Mouse (Mus musculus): ENCODE measurements around the gene Cbln3. TPM values are rescaled to one million over a fixed set of nuclear protein-coding genes. Genes with fewer than 3 reads are reported as not detected.

Gene Cbln3
- polyA plus RNA-seq, 1 experiment from 2014 or later = 0.05 TPM

- WGBS = 69% methylated on average over 5 of the region's 5 CpGs
- ATAC-seq (ENCODE audit: low FRiP score) = no peak
- Histone ChIP-seq H3K4me1 (peaks cover 6% of the 10 kb centered on the region; the same call in 1 of the 2 replicates), H3K9ac (no peak overlapping the region), H3K9me3 (replicated peaks) (no peaks in the 10 kb centered on the region), H3K27me3 (no peaks in the 10 kb centered on the region), H3K36me3 (0 out of 2 replicates have a peak, but pooled peaks cover 7% of the 10 kb centered on the region), H3K27ac (no peak overlapping the region), H3K4me3 (no peak overlapping the region), H3K4me2 (replicated peaks) (no peak overlapping the region)
These were observed 49.2 kb downstream of the Cbln3 start for GRCm38 (mm10) chr14:55834808-55835533.

DNA sequence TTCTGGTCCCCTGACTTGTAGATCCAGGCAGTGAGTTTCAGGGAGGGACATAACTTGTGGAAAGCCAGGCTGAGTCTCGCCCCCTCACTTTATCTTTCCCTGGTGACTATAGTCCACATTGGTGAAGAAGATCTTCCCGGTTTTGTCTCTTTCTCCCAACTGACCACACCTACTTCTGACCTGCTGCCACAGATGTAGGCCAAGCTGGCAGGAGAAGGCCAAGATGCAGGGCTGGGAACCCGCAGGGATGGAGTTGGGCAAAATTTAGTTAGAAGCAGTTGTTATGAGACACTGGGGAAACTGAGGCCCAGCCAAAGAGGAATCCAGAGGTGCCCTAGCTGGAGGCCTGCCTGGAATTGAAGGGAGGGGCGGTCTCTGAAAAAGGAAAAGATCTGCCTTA is 51.1 kb downstream of the Cbln3 start:
- H3K36me3 ChIP-seq = 0 out of 2 replicates have a peak, but pooled peaks cover 7% of the 10 kb centered on the region
- 83% methylated on average over 4 of the region's 4 CpGs for WGBS
- no peak overlapping the region for H3K4me2 ChIP-seq (replicated peaks)
- H3K27ac ChIP-seq = no peak overlapping the region
- no peak overlapping the region for H3K9ac ChIP-seq
- no peak overlapping the region for H3K4me3 ChIP-seq
- peaks cover 14% of the 10 kb centered on the region for H3K4me1 ChIP-seq
- H3K27me3 ChIP-seq = no peaks in the 10 kb centered on the region
- no peaks in the 10 kb centered on the region for H3K9me3 ChIP-seq (replicated peaks)
- ATAC-seq (ENCODE audit: low FRiP score) = no peak

DNA sequence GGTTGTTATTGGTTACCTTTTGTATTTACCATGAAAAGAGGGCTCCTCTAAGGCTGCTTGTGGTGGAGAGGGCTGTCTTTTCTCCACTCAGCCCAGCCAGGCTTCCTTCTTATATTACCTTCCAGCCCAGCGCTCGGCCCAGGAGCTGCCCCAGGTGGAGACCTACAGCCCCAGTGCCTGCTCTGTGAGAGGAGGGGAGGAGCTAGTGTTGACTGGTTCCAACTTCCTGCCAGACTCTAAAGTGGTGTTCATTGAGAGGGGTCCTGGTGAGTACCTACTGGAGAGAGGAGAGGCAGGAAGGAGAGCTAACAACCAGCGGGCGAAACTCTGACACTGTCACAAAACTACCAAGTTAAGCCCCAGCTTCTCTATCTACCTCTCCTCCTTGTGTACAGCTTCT is 53.9 kb downstream of the Cbln3 start:
- ATAC-seq (ENCODE audit: low FRiP score) = no peak
- WGBS = 77% methylated on average over 4 of the region's 4 CpGs
- Histone ChIP-seq H3K4me3 (no peak overlapping the region), H3K9ac (no peak overlapping the region), H3K36me3 (0 out of 2 replicates have a peak, but pooled peaks cover 7% of the 10 kb centered on the region), H3K9me3 (replicated peaks) (no peaks in the 10 kb centered on the region), H3K27ac (no peak overlapping the region), H3K27me3 (peaks cover 12% of the 10 kb centered on the region), H3K4me2 (replicated peaks) (no peak overlapping the region), H3K4me1 (peaks cover 31% of the 10 kb centered on the region)

DNA sequence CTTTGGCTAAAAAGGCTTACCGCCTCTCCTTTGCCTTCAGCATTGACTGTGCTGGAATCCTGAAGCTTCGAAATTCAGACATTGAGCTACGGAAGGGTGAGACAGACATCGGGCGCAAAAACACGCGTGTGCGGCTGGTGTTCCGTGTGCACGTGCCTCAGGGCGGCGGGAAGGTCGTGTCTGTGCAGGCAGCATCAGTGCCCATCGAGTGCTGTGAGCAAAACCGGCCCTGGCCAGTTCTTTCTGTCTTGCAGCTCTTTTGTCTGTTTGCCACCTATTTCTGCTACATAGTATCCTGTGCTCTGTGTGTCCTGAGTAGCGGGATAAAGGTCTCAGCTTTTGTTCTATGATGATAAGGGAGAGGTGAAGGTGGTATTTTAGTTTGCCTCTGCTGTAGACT is 54.3 kb downstream of the Cbln3 start:
- H3K9me3 ChIP-seq (replicated peaks) = no peaks in the 10 kb centered on the region
- H3K4me3 ChIP-seq = no peak overlapping the region
- no peak overlapping the region for H3K9ac ChIP-seq
- H3K36me3 ChIP-seq = 0 out of 2 replicates have a peak, but pooled peaks cover 7% of the 10 kb centered on the region
- peaks cover 16% of the 10 kb centered on the region for H3K27me3 ChIP-seq
- H3K4me1 ChIP-seq = peaks cover 36% of the 10 kb centered on the region
- no peak for ATAC-seq (ENCODE audit: low FRiP score)
- 94% methylated on average over 16 of the region's 16 CpGs for WGBS
- H3K27ac ChIP-seq = no peak overlapping the region
- H3K4me2 ChIP-seq (replicated peaks) = no peak overlapping the region

Other genes starting within 250 kb of the Cbln3 start
- 79.0 and 91.0 TPM in 2 replicates for gene Ipo4, start 248.4 kb downstream of the Cbln3 start, polyA plus RNA-seq (2016; fragmentation: Nextera tagmentation; extraction: Ambion mirVana)
- 2.4 and 3.2 TPM in 2 replicates for gene Gm49378, start 246.5 kb downstream of the Cbln3 start, polyA plus RNA-seq (2016; fragmentation: Nextera tagmentation; extraction: Ambion mirVana)
- 69.4 and 69.8 TPM in 2 replicates for gene Tm9sf1, start 240.6 kb downstream of the Cbln3 start, polyA plus RNA-seq (2016; fragmentation: Nextera tagmentation; extraction: Ambion mirVana)
- 0.50 and 0.52 TPM in 2 replicates for gene Tssk4, start 234.2 kb downstream of the Cbln3 start, polyA plus RNA-seq (2016; fragmentation: Nextera tagmentation; extraction: Ambion mirVana)
- 63.7 and 65.4 TPM in 2 replicates for gene Mdp1, start 223.9 kb downstream of the Cbln3 start, polyA plus RNA-seq (2016; fragmentation: Nextera tagmentation; extraction: Ambion mirVana)
- 57.0 and 58.2 TPM in 2 replicates for gene Gmpr2, start 212.5 kb downstream of the Cbln3 start, polyA plus RNA-seq (2016; fragmentation: Nextera tagmentation; extraction: Ambion mirVana)
- 506 and 544 TPM in 2 replicates for gene Nedd8, start 212.3 kb downstream of the Cbln3 start, polyA plus RNA-seq (2016; fragmentation: Nextera tagmentation; extraction: Ambion mirVana)
- 42.8 and 43.1 TPM in 2 replicates for gene Tinf2, start 202.6 kb downstream of the Cbln3 start, polyA plus RNA-seq (2016; fragmentation: Nextera tagmentation; extraction: Ambion mirVana)
- 0.48 and 0.90 TPM in 2 replicates for gene Tgm1, start 170.5 kb downstream of the Cbln3 start, polyA plus RNA-seq (2016; fragmentation: Nextera tagmentation; extraction: Ambion mirVana)
- gene Rabggta, start 162.1 kb downstream of the Cbln3 start, polyA plus RNA-seq (2016; fragmentation: Nextera tagmentation; extraction: Ambion mirVana) = 36.6 and 38.1 TPM in 2 replicates
- 73.2 and 75.0 TPM in 2 replicates for gene Dhrs1, start 138.7 kb downstream of the Cbln3 start, polyA plus RNA-seq (2016; fragmentation: Nextera tagmentation; extraction: Ambion mirVana)
- 42.0 and 47.5 TPM in 2 replicates for gene Nop9, start 138.7 kb downstream of the Cbln3 start, polyA plus RNA-seq (2016; fragmentation: Nextera tagmentation; extraction: Ambion mirVana)
- gene Cideb, start 125.9 kb downstream of the Cbln3 start, polyA plus RNA-seq (2016; fragmentation: Nextera tagmentation; extraction: Ambion mirVana) = 0.36 and 0.56 TPM in 2 replicates
- 0.36 and 0.57 TPM in 2 replicates for gene Ltb4r2, start 123.0 kb downstream of the Cbln3 start, polyA plus RNA-seq (2016; fragmentation: Nextera tagmentation; extraction: Ambion mirVana)
- gene Ltb4r1, start 118.4 kb downstream of the Cbln3 start, polyA plus RNA-seq (2016; fragmentation: Nextera tagmentation; extraction: Ambion mirVana) = 0.72 TPM in 1 of 2 replicates, not detected in the other
- 15.7 and 19.5 TPM in 2 replicates for gene Adcy4, start 100.3 kb downstream of the Cbln3 start, polyA plus RNA-seq (2016; fragmentation: Nextera tagmentation; extraction: Ambion mirVana)
- gene Ripk3, start 95.5 kb downstream of the Cbln3 start, polyA plus RNA-seq (2016; fragmentation: Nextera tagmentation; extraction: Ambion mirVana) = 10.8 and 13.5 TPM in 2 replicates
- 42.4 and 45.2 TPM in 2 replicates for gene Nfatc4, start 61.2 kb downstream of the Cbln3 start, polyA plus RNA-seq (2016; fragmentation: Nextera tagmentation; extraction: Ambion mirVana)
- 30.4 and 35.8 TPM in 2 replicates for gene Nynrin, start 30.4 kb downstream of the Cbln3 start, polyA plus RNA-seq (2016; fragmentation: Nextera tagmentation; extraction: Ambion mirVana)
- gene Khnyn, start 555 bp upstream of the Cbln3 start, polyA plus RNA-seq (2016; fragmentation: Nextera tagmentation; extraction: Ambion mirVana) = 22.4 and 23.5 TPM in 2 replicates
- gene Sdr39u1, start 15.9 kb upstream of the Cbln3 start, polyA plus RNA-seq (2016; fragmentation: Nextera tagmentation; extraction: Ambion mirVana) = 63.5 and 68.3 TPM in 2 replicates
- not detected in 2 replicates for gene Cma1, start 60.3 kb upstream of the Cbln3 start, polyA plus RNA-seq (2016; fragmentation: Nextera tagmentation; extraction: Ambion mirVana)
- gene Cma2, start 66.6 kb upstream of the Cbln3 start, polyA plus RNA-seq (2016; fragmentation: Nextera tagmentation; extraction: Ambion mirVana) = not detected in 2 replicates
- not detected in 2 replicates for gene Mcpt1, start 133.6 kb upstream of the Cbln3 start, polyA plus RNA-seq (2016; fragmentation: Nextera tagmentation; extraction: Ambion mirVana)
- not detected in 2 replicates for gene Mcpt9, start 146.1 kb upstream of the Cbln3 start, polyA plus RNA-seq (2016; fragmentation: Nextera tagmentation; extraction: Ambion mirVana)
- not detected in 2 replicates for gene Mcpt2, start 157.6 kb upstream of the Cbln3 start, polyA plus RNA-seq (2016; fragmentation: Nextera tagmentation; extraction: Ambion mirVana)
- not detected in 2 replicates for gene Mcpt4, start 177.9 kb upstream of the Cbln3 start, polyA plus RNA-seq (2016; fragmentation: Nextera tagmentation; extraction: Ambion mirVana)
- not detected in 2 replicates for gene Mcpt8, start 200.9 kb upstream of the Cbln3 start, polyA plus RNA-seq (2016; fragmentation: Nextera tagmentation; extraction: Ambion mirVana)
- not detected in 2 replicates for gene Ctsg, start 218.2 kb upstream of the Cbln3 start, polyA plus RNA-seq (2016; fragmentation: Nextera tagmentation; extraction: Ambion mirVana)
- not detected in 2 replicates for gene Gzme, start 236.2 kb upstream of the Cbln3 start, polyA plus RNA-seq (2016; fragmentation: Nextera tagmentation; extraction: Ambion mirVana)
- not detected in 2 replicates for gene Gzmd, start 248.2 kb upstream of the Cbln3 start, polyA plus RNA-seq (2016; fragmentation: Nextera tagmentation; extraction: Ambion mirVana)